Mouse (Mus musculus) cortical plate, adult 2 months (tissue): Measurements from ENCODE around the gene Asic4.

Experiments
- CTCF ChIP-seq: fragments of 200-500 bp; IDR thresholded peaks from 2 replicates; pipeline ENCODE4 v1.5.1; 2011; ENCODE audit warnings: mild to moderate bottlenecking, control low read depth, low read length; ENCODE audit not compliant: insufficient read depth; ENCODE audit errors: extremely low read depth
- POLR2A ChIP-seq: fragments of 200-500 bp; IDR thresholded peaks from 2 replicates; pipeline ENCODE4 v1.6.1; 2011; ENCODE audit warnings: mild to moderate bottlenecking, low read length, control low read depth; ENCODE audit not compliant: insufficient read depth; ENCODE audit errors: extremely low read depth

DNA sequence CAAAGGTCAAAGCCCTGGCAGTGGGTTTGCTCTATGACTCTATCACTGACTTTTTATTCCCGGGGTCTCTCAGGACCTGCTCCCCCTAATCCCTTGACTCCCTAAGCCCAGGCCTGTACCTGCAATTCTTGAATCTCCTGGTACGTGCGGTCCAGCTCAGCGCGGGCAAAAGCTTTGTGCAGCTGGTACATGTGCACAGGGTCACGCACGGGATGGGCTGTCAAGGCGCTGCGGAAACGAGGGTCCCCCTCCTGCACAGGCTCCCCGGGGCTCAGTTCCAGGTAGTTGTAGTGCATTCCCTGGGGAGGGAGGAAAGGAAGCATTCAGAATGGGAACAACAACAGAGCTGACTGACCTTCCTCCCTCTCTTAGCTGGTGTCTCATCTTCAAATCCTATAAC lies 26.2 kb downstream of the Asic4 start:
- no peak for TF ChIP-seq CTCF
- no peak for TF ChIP-seq POLR2A
